Mouse (Mus musculus) heart, postnatal 0 days (tissue): ENCODE measurements at regions not wholly inside any gene's neighbourhood (a gene's known extent, or its start where the extent isn't known, plus 50 kb on each side); places are given as distances from the start of the nearest gene placed in this dataset.

ENCODE experiments used
- ATAC-seq: fragments of 200-750 bp; cut with Nextera tagmentation; 2 replicates; pipeline ENCODE4 v1.8.0; 2017; ENCODE audit warnings: low read depth, moderate number of reproducible peaks, moderate library complexity; ENCODE audit not compliant: insufficient read depth
- DNase-seq: peaks from one replicate; pipeline ENCODE4 v3.0.0-alpha.2; 2016; ENCODE audit warnings: low spot score
- H3K27ac ChIP-seq: fragments of 300-500 bp; sonication (generic); 2 replicates; pipeline ENCODE4 v1.5.1; 2014; ENCODE audit warnings: low read depth, mild to moderate bottlenecking
- H3K27me3 ChIP-seq: fragments of 300-500 bp; sonication (generic); 2 replicates; pipeline ENCODE4 v1.6.1; 2014; ENCODE audit warnings: low read length, mixed read lengths; ENCODE audit not compliant: control insufficient read depth, insufficient read depth
- H3K36me3 ChIP-seq: fragments of 300-500 bp; sonication (generic); replicated peaks from 2 replicates; pipeline ENCODE4 v1.6.1; 2014; ENCODE audit warnings: low read length, mixed read lengths; ENCODE audit not compliant: control insufficient read depth, insufficient read depth
- H3K4me1 ChIP-seq: fragments of 300-500 bp; sonication (generic); 2 replicates; pipeline ENCODE4 v1.6.1; 2014; ENCODE audit warnings: antibody characterized with exemption; ENCODE audit not compliant: control insufficient read depth, insufficient read depth
- H3K4me2 ChIP-seq: fragments of 300-500 bp; sonication (generic); 2 replicates; pipeline ENCODE4 v1.6.1; 2014; ENCODE audit warnings: low read depth, mild to moderate bottlenecking, low read length, moderate library complexity
- H3K4me3 ChIP-seq: fragments of 300-500 bp; sonication (generic); 2 replicates; pipeline ENCODE4 v1.5.1; 2014; ENCODE audit warnings: low read depth, low read length
- H3K9ac ChIP-seq: fragments of 300-500 bp; sonication (generic); replicated peaks from 2 replicates; pipeline ENCODE4 v1.6.1; 2014; ENCODE audit warnings: low read depth, low read length, mixed read lengths
- H3K9me3 ChIP-seq: fragments of 300-500 bp; sonication (generic); replicated peaks from 2 replicates; pipeline ENCODE4 v1.6.1; 2016; ENCODE audit warnings: low read length; ENCODE audit not compliant: control insufficient read depth
- CTCF ChIP-seq: IDR thresholded peaks from 2 replicates; pipeline ENCODE4 v1.5.1; 2016; ENCODE audit warnings: antibody characterized with exemption, control low read depth, low read depth
- EP300 ChIP-seq: IDR thresholded peaks from 2 replicates; pipeline ENCODE4 v1.6.1; 2016; ENCODE audit warnings: antibody characterized with exemption, low read depth
- WGBS: fragments of 180-500 bp; shearing (Covaris S2); extraction: QIAGEN DNeasy Blood & Tissue Kit; methylation state at CpG from one replicate; pipeline ENCODE4 v1.1.7; 2014; 5-methylcytosine and 5-hydroxymethylcytosine counted together

GRCm38 (mm10) chr7:37204800-37205199, 506.9 kb downstream of the Tshz3 start:
- WGBS, result 56% methylated on average over 5 of the region's 5 CpGs
- ATAC-seq, result no peak

DNA sequence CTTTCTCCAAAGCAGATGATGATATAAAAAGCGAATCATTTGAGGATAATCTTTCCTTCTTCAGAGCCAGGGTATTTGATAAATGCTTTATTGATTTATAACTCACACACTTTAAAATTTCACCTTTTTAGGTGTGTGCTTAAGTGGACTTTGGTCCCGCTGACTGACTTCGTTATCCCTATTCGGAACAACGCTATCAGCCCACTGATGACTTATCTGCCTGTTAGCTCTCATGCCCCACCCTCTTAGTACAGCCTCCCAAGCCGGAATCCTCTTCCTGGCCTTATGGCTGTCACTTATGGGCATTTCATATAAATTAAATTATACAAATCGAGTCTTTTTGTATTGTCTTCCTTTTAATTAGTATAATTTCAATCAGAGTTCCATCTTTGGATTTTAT, 510.4 kb downstream of the Tshz3 start:
- no peak for ATAC-seq
- WGBS, result 76% methylated on average over 7 of the region's 7 CpGs
- H3K36me3 ChIP-seq, result no peaks in the 10 kb centered on the region

More at GRCm38 (mm10) chr7:37204800-37205199, 506.9 kb downstream of the Tshz3 start:
- H3K4me1 ChIP-seq, result no peaks in the 10 kb centered on the region
- DNase-seq, result no peak
- H3K4me2 ChIP-seq, result no peak overlapping the region
- H3K27me3 ChIP-seq, result no peaks in the 10 kb centered on the region
- H3K36me3 ChIP-seq, result no peaks in the 10 kb centered on the region
- H3K9ac ChIP-seq, result no peak overlapping the region
- no peak overlapping the region for H3K4me3 ChIP-seq
- H3K27ac ChIP-seq, result no peak overlapping the region
- TF ChIP-seq EP300 (no peak), CTCF (no peak)
- no peaks in the 10 kb centered on the region for H3K9me3 ChIP-seq

DNA sequence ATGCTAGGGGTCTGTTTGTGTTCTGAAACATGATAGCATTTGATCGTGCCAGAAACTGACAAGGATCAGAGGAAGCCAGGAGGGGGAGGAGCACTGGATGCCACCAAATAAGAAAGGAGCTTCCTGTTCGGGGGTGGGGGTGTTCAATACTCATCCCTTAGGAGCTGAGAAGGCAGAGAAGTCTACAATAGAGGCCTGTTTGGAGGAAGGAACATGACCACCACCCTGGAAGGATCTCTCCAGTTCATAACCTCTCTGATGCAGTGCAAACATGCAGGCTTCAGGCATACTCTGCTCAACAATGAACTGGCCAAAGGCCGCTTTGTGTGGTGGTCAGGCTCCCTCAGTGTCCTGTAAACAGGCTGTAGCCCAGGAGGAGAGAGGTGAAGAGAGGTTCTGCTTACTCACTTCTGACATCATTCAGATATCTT, 515.8 kb downstream of the Tshz3 start:
- TF ChIP-seq EP300 (no peak), CTCF (no peak)
- Histone ChIP-seq H3K9me3 (no peaks in the 10 kb centered on the region), H3K27ac (no peak overlapping the region), H3K9ac (no peak overlapping the region), H3K4me1 (no peaks in the 10 kb centered on the region), H3K4me3 (no peak overlapping the region), H3K36me3 (no peaks in the 10 kb centered on the region), H3K27me3 (no peaks in the 10 kb centered on the region), H3K4me2 (peak overlapping the region; percentile 22; the same call in 1 of the 2 replicates)
- DNase-seq (no peak), ATAC-seq (no peak)
- WGBS, result 24% methylated on average over 3 of the region's 3 CpGs

More for the DNA sequence above, 510.4 kb downstream of the Tshz3 start:
- H3K4me1 ChIP-seq, result no peaks in the 10 kb centered on the region
- H3K9me3 ChIP-seq, result no peaks in the 10 kb centered on the region
- no peak overlapping the region for H3K4me2 ChIP-seq
- no peak for DNase-seq
- no peak overlapping the region for H3K9ac ChIP-seq
- no peak overlapping the region for H3K4me3 ChIP-seq
- H3K27me3 ChIP-seq, result no peaks in the 10 kb centered on the region
- no peak overlapping the region for H3K27ac ChIP-seq
- no peak for TF ChIP-seq EP300
- TF ChIP-seq CTCF, result no peak

DNA sequence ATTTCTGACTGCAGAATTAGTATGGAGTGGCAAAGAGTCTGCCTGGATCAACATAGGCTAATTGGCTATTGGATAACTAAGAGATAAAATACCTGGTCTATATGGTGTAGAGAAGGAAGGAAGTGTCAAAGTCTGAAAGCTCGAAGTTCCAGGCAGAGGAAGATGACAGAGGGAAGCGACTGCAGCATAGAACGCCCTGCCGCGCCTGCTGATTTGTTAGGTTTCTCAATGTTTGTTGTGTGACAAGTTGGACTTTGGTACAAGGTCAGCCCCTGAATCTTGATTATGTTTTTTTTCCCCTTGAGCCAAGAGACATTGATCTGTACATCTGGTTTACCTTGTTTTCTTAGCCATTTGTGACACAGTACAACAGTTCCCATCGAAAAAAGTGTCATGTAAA, 517.6 kb downstream of the Tshz3 start:
- TF ChIP-seq CTCF, result no peak
- no peak for TF ChIP-seq EP300
- no peaks in the 10 kb centered on the region for H3K36me3 ChIP-seq
- no peak for DNase-seq
- H3K27ac ChIP-seq, result no peak overlapping the region
- H3K4me2 ChIP-seq, result no peak overlapping the region
- H3K4me1 ChIP-seq, result no peaks in the 10 kb centered on the region
- no peak for ATAC-seq
- no peak overlapping the region for H3K4me3 ChIP-seq
- no peaks in the 10 kb centered on the region for H3K9me3 ChIP-seq
- no peaks in the 10 kb centered on the region for H3K27me3 ChIP-seq
- 89% methylated on average over 6 of the region's 6 CpGs for WGBS
- no peak overlapping the region for H3K9ac ChIP-seq

DNA sequence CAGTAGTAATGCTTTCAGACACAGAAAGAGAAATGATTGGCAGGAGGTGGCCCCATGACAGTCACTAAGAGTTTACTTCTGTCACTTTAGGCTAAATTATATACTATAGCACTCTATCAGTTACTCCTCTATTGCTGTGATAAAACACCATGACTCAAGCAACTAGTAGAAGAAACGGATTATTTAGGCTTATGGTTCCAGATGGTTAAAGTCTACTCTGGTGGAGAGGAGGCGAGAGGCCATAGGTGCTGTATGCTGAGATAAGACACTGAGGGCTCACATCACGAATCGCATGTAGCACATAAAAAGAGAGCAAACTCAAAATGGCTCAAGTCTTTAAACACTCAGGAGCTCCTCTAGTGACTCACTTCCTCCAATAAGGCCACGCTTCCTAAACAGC, 522.6 kb downstream of the Tshz3 start:
- TF ChIP-seq EP300, result no peak
- no peak for TF ChIP-seq CTCF
- Histone ChIP-seq H3K9me3 (peaks cover 7% of the 10 kb centered on the region), H3K27me3 (no peaks in the 10 kb centered on the region), H3K4me2 (no peak overlapping the region), H3K36me3 (no peaks in the 10 kb centered on the region), H3K27ac (no peak overlapping the region), H3K4me3 (no peak overlapping the region), H3K4me1 (no peaks in the 10 kb centered on the region), H3K9ac (no peak overlapping the region)
- DNase-seq (no peak), ATAC-seq (no peak)
- WGBS, result 77% methylated on average over 5 of the region's 5 CpGs

- Histone ChIP-seq H3K27me3 (no peaks in the 10 kb centered on the region), H3K4me1 (no peaks in the 10 kb centered on the region), H3K36me3 (no peaks in the 10 kb centered on the region), H3K27ac (no peak overlapping the region), H3K9ac (no peak overlapping the region), H3K4me3 (no peak overlapping the region), H3K4me2 (no peak overlapping the region), H3K9me3 (no peaks in the 10 kb centered on the region)
- TF ChIP-seq EP300, result no peak
- TF ChIP-seq CTCF, result no peak
- DNase-seq, result no peak
- WGBS, result 74% methylated on average over 3 of the region's 3 CpGs
- ATAC-seq, result no peak
Observed at GRCm38 (mm10) chr7:37226423-37226822, 528.5 kb downstream of the Tshz3 start.
